Comparison of ENCODE assay signal across 38 mouse cellular contexts in genomic region chr3:92694613-92695012, GRCm38 (mm10). TPM values are rescaled to one million over a fixed set of nuclear protein-coding genes. Genes with fewer than 3 reads are reported as not detected.
"Had no signal": no experiment of that assay in that cellular context is flagged by ENCODE, and none has a peak within 500 bp of the region (broad histone marks: within the 10 kb centered on the region; RNA-seq: fewer than 3 reads in every experiment).

No protein-coding gene starts in this region.

- H3K9ac ChIP-seq: heart, embryonic 12.5 days; heart, embryonic 13.5 days; heart, embryonic 15.5 days; hindbrain, embryonic 12.5 days; hindbrain, embryonic 13.5 days; hindbrain, embryonic 14.5 days; hindbrain, embryonic 15.5 days; intestine, embryonic 15.5 days; kidney, embryonic 15.5 days had no signal

- H3K4me1 ChIP-seq: heart, embryonic 12.5 days; heart, embryonic 13.5 days; heart, embryonic 15.5 days; hindbrain, embryonic 10.5 days; hindbrain, embryonic 12.5 days; hindbrain, embryonic 13.5 days; hindbrain, embryonic 15.5 days; intestine, embryonic 15.5 days; kidney, embryonic 15.5 days had no signal

- H3K36me3 ChIP-seq: heart, embryonic 12.5 days; heart, embryonic 13.5 days; heart, embryonic 15.5 days; hindbrain, embryonic 10.5 days; hindbrain, embryonic 12.5 days; hindbrain, embryonic 13.5 days; hindbrain, embryonic 15.5 days; intestine, embryonic 15.5 days; kidney, embryonic 15.5 days had no signal

- H3K9me3 ChIP-seq: heart, embryonic 12.5 days; heart, embryonic 13.5 days; heart, embryonic 15.5 days; hindbrain, embryonic 10.5 days; hindbrain, embryonic 12.5 days; hindbrain, embryonic 13.5 days; hindbrain, embryonic 15.5 days; intestine, embryonic 15.5 days; kidney, embryonic 15.5 days had no signal

- H3K4me3 ChIP-seq: heart, embryonic 12.5 days; heart, embryonic 13.5 days; heart, embryonic 15.5 days; hindbrain, embryonic 10.5 days; hindbrain, embryonic 12.5 days; hindbrain, embryonic 13.5 days; hindbrain, embryonic 15.5 days; intestine, embryonic 15.5 days; kidney, embryonic 15.5 days; layer of hippocampus, adult 2 months; left cerebral cortex, adult 2 months had no signal

- H3K27ac ChIP-seq: heart, embryonic 13.5 days; heart, embryonic 15.5 days; hindbrain, embryonic 10.5 days; hindbrain, embryonic 12.5 days; hindbrain, embryonic 13.5 days; hindbrain, embryonic 14.5 days; hindbrain, embryonic 15.5 days; hindbrain, postnatal 0 days; intestine, embryonic 15.5 days; kidney, embryonic 15.5 days; kidney, postnatal 0 days; layer of hippocampus, adult 2 months; left cerebral cortex, adult 2 months had no signal

- DNase-seq: heart, postnatal 10 days; heart, postnatal 14 days; heart, postnatal 36 days; heart, postnatal 4 days; kidney, adult 11 months; kidney, adult 18-20 months; kidney, adult 2 months; kidney, adult 8-10 months; kidney, adult 9 months; kidney, postnatal 10 days; kidney, postnatal 14 days; kidney, postnatal 25 days; kidney, postnatal 36 days; kidney, postnatal 4 days; layer of hippocampus, adult 9-11 months; layer of hippocampus, postnatal 36 days had no signal

RNA-seq across cellular contexts. Expression of gene Lce1d, which starts 7.6 kb away (rescaled TPM):
- total RNA-seq: heart, postnatal 10 days; heart, postnatal 14 days; heart, postnatal 25 days; heart, postnatal 36 days; heart, postnatal 4 days; hematopoietic stem cell, adult 5-6 weeks; hindbrain, postnatal 0 days; layer of hippocampus, adult 18-20 months; layer of hippocampus, adult 2 months; layer of hippocampus, adult 8-10 months; layer of hippocampus, postnatal 14 days; layer of hippocampus, postnatal 25 days; layer of hippocampus, postnatal 36 days; left cerebral cortex, adult 18-20 months; left cerebral cortex, adult 2 months; left cerebral cortex, adult 8-10 months had no signal

RNA-seq across cellular contexts. Expression of gene Lce1e, which starts 14.3 kb away (rescaled TPM):
- total RNA-seq: heart, postnatal 10 days; heart, postnatal 14 days; heart, postnatal 25 days; heart, postnatal 36 days; heart, postnatal 4 days; hematopoietic stem cell, adult 5-6 weeks; hindbrain, postnatal 0 days; layer of hippocampus, adult 18-20 months; layer of hippocampus, adult 2 months; layer of hippocampus, adult 8-10 months; layer of hippocampus, postnatal 14 days; layer of hippocampus, postnatal 25 days; layer of hippocampus, postnatal 36 days; left cerebral cortex, adult 18-20 months; left cerebral cortex, adult 2 months; left cerebral cortex, adult 8-10 months had no signal

RNA-seq across cellular contexts. Expression of gene Lce1c, which starts 15.6 kb away (rescaled TPM):
- total RNA-seq: heart, postnatal 10 days; heart, postnatal 14 days; heart, postnatal 25 days; heart, postnatal 36 days; heart, postnatal 4 days; hematopoietic stem cell, adult 5-6 weeks; hindbrain, postnatal 0 days; layer of hippocampus, adult 18-20 months; layer of hippocampus, adult 2 months; layer of hippocampus, adult 8-10 months; layer of hippocampus, postnatal 14 days; layer of hippocampus, postnatal 25 days; layer of hippocampus, postnatal 36 days; left cerebral cortex, adult 18-20 months; left cerebral cortex, adult 2 months; left cerebral cortex, adult 8-10 months had no signal

RNA-seq across cellular contexts. Expression of gene Lce1a2, which starts 24.5 kb away (rescaled TPM):
- total RNA-seq: heart, postnatal 10 days; heart, postnatal 14 days; heart, postnatal 25 days; heart, postnatal 36 days; heart, postnatal 4 days; hematopoietic stem cell, adult 5-6 weeks; hindbrain, postnatal 0 days; layer of hippocampus, adult 18-20 months; layer of hippocampus, adult 2 months; layer of hippocampus, adult 8-10 months; layer of hippocampus, postnatal 14 days; layer of hippocampus, postnatal 25 days; layer of hippocampus, postnatal 36 days; left cerebral cortex, adult 18-20 months; left cerebral cortex, adult 2 months; left cerebral cortex, adult 8-10 months had no signal

RNA-seq across cellular contexts. Expression of gene Lce1f, which starts 25.5 kb away (rescaled TPM):
- total RNA-seq: heart, postnatal 10 days; heart, postnatal 14 days; heart, postnatal 25 days; heart, postnatal 36 days; heart, postnatal 4 days; hematopoietic stem cell, adult 5-6 weeks; hindbrain, postnatal 0 days; layer of hippocampus, adult 18-20 months; layer of hippocampus, adult 2 months; layer of hippocampus, adult 8-10 months; layer of hippocampus, postnatal 14 days; layer of hippocampus, postnatal 25 days; layer of hippocampus, postnatal 36 days; left cerebral cortex, adult 18-20 months; left cerebral cortex, adult 2 months; left cerebral cortex, adult 8-10 months had no signal
